Mouse (Mus musculus): ENCODE results near the gene Clgn.

Gene Clgn

DNA sequence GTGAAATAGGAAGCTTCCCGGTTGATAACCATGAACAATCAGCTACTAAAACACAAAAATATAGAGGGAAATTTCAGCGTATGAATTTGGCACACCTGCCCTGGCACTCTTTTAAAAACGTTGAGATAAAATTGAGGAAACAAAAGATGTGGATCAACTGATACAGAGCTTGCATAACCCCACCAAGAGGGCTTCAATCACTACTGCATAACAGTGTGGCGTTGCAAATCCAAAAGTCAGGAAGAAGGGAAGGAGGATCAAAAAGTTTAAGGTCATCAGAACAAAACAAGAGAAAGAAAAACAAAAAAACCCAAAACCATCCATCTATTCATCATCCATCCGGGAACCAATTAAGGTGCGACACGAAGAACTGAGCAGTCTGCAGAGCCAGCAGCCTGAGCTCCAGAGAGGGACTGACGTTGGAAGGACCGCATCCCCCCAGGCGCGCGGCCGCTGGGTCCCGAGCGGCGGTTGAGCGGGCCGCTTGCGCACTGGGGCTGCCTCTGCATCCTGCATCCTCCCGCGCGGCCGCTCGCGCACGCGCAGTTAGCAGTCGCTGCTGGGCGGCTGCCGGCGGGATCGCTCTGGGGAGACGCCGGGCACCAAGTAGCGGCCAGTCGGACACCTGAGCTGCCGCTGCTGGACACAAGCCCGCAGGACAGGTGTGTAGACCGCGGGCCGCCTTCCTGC lies at the start of gene Clgn:
Clgn (plus strand) TSS at position 552 of the 690 bp plus-strand sequence.
- peak; percentile 85 to 90 for DNase-seq

DNA sequence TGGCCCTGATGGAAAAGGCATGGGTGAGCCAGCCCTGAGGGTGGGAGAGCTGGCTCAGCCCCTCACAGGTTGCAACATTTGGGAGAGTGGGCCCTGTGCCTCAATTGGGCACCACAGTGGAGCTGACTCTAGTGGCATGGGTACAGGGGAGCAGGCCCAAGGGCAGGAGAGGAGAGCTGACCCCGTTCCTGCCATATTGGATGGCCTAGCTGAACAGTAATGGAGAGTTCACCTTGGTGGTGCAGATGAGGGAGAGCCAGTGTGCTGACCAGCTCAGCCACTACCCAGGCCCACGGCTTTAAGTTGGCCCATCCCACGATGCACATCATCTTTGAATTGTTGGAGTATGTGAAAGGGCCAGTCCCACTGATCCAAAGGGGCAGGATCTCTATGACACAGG lies 47.6 kb upstream of the Clgn start:
- no peak for DNase-seq

DNA sequence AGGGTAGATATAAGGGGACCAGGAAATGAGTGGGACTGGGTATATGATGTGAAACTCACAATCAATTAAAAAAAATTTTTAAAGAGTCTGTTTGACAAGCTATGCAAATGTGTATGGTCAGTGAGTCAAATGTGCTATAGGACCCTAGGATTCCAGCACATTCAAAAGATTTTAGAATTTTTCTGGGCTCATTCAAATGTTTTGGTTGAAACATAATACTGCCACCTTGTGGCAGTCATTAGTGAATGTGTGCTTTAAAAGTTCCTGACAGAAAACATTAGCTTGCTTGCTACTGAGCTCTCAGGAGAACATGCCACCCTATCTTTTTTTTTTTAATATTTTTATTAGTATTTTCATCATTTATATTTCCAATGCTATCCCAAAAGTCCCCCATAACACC lies 47.0 kb upstream of the Clgn start:
- no peak for DNase-seq

DNA sequence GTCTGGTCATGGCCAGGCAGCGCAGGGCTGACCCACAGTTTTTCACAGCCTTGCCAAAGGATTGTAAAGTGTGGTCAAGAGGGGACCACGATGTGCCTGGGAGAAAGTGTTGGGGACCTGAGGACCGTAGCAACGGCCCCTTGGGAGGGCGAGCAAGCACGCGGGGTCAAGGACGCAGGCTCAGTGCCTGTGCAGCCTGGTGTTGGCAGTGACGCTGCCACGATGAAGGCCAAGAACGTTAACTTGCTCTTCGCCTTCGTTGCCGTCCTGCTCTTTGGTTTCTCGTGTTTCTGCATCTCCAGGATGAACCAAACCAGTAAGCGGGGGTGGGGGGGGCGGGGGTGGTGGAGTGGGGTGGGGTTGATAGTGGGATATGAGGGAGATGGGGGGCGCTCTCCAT lies 41.4 kb upstream of the Clgn start, which contains the start of gene Mgat4d:
Mgat4d (plus strand) TSS at position 209 of the 400 bp plus-strand sequence.
- DNase-seq: no peak

DNA sequence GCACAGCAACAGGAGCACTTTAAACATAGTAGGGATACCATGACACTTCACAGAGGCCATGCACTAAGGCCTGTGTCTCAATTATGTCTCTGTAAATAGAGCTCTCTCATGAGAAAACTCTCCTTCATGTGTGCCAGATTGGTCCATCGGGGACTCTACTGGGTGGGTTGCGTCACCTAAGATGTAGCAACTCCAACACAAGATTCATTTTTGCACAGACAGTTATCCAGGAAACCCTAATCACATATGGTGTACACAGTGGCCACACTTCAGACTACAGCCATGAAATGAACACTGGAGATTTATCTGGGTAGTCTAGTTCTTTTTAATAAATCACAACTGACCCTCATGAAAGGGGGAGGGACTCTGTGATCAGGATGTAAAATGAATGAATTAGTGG lies 38.4 kb upstream of the Clgn start:
- no peak for DNase-seq

DNA sequence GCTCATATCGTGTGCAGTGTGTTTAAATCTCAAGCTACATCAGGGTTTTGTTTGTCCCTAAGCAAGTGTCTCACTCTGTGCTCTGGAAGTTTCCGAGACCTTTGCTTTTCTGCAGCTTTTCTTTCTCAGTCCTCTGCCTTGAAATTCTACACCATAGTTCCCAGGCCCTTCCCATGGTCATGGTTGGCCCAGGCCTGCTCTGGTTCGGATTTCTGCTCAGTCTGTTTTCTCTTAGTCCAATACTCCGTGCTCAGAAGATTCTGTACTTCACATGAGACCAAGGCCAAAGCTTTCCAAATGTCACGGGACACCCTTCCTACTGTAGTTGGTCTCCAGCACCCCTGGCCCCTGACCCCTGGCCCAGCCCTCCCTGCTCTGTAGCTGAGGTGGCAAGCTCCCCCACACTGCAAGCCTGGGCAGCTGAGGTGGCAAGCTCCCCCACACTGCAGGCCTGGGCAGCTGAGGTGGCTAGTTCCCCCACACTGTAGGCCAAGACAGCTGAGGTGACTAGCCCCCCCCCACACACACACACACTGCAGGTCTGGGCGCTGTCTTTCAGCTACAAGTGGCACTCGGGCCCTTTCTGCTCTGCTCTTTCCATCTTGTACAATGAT lies 26.4 kb upstream of the Clgn start:
- DNase-seq: no peak

DNA sequence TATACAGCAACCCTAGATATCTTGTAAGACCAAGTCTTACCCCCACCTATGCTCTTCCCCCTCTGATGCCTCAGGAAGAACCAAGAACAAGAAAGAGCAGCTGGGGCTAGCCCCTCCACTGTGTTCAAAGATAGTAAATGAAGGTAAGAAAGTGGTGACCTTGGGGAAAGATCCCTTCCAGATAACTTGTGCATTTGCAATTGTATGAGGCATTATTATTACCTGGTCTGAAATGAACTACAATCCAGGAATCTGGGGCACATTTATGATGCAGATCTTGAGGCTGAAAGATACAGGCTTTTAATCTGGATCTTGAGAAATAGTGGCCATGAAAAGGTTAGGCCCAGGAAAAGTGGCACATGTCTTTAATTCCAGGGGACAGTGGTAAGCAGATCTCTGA lies 12.4 kb upstream of the Clgn start:
- DNase-seq: no peak

DNA sequence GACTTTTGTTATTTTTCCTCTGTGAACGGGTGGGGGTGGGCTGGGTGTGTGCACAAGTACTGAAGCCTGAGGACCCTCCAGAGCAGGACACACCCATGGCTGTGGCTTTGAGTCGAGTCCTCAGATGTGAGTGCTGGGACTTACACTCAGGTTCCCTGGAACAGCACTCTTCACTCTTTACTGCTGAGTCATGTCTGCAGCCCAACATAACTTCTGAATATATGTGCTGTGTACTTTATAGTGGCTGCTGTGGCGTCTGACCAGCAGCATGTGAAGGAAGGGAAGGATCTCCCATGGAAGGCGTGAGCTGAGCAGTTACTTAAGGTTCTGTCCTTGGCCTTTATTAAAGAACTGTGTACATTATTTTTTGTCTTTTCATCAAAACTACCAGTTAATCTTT lies 9.5 kb upstream of the Clgn start:
- DNase-seq: no peak

DNA sequence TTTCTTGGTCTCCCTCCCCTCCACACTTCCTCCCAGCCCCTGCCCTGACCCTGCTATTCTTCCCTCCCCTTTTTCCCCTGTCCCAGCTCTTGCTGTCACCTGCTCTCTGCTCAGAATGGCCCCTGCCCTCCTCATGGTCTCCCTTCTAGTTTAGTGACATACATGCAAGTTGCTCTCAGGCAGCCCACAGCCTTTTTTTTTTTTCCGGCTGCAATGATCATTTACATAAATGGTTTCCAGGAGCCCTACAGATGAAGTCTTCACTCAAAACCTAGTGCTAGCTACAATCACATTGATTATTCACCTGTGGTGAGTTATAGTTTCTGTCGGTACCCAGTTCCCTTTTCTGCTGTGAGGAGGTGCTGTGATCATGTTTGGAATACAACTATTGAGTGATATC lies 8.7 kb upstream of the Clgn start:
- DNase-seq: no peak

DNA sequence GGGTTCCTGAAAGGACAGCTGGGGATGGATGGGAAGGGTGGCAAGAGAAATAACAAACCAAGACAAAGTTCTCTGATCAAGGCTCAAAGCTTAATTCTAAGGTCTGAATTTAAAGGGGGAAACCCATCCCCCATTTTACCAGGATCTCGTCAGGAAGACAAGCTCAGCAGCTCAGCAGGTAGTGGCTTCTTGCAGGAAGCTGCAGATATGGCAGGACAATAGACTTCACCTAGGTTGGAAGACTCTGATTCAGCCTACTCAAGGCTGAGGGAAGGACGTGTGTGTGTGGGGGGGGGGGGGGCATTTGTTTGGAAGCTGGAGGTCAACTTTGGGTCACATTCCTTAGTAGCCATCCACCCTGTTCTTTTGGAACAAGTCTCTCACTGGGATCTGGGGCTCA lies 6.8 kb upstream of the Clgn start:
- DNase-seq: no peak

DNA sequence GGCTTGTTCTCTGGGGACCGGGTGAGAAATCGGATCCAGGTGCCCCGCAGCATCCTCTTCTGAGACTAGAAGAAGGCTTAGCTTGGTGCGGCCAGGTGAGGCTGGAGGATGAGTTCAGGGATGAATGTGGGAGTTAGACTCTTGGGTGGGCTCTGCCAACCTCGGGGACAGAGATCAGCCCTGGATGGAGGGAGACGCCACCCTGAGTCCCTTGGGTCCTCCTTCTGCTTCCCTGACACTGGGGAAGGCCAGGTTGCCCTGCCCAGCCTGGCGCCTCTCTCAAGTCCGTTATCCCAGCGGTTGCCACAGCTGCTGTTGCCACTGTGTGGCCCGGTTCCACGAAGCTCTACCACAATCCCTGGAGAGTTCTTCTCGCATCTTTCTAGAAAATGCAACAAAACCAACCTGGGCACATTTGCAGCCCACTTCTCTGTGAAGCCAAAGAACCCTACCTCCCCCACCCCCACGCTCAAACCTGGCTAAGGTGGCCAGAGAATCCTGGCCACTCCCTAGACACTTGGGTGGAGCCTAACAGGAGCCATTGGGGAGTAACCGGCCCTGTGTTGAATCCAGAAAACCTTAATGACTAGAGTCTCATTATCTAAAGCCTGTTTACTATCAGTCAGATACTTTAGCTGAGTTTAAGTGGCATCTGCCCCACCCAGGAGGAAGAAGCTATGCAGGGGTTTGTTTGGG lies 487 bp downstream of the Clgn start:
- DNase-seq: no peak

DNA sequence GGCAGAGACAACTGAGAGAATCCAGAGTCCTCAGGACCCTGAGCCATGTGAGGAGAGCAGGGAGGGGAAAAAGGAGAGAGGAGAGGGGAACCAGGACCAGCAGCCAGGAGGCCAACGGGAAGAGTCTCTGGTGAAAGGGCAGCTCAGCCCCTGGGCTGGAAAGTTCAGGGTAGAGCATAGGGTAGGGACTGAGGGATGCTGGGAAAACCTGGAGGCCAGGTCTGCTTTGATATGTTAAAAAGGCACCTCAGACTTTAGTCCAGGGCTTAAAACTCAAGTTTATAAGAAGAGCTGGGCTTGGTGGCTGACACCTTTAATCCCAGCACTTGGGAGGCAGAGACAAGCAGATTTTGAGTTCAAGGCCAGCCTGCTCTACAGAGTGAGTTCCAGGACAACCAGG lies 2.9 kb downstream of the Clgn start:
- DNase-seq: no peak

DNA sequence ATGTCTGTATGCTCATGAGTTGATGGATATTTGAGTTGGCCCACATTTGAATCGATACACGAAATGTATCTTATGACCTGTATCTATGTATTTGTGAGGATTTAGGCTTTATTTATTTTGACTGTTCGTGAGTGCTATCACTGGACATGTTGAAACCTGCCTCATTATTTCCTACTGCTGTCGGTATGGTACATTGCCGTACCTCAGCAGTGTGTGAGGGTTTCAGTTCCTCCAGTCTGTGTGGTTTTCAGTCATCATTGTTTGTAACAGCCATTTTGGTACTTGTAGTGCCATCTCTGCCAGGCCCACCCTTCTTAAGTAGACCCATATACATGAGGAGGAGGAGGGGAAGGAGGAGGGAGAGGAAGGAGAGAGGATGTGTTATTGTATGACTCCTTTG lies 4.7 kb downstream of the Clgn start:
- no peak for DNase-seq

DNA sequence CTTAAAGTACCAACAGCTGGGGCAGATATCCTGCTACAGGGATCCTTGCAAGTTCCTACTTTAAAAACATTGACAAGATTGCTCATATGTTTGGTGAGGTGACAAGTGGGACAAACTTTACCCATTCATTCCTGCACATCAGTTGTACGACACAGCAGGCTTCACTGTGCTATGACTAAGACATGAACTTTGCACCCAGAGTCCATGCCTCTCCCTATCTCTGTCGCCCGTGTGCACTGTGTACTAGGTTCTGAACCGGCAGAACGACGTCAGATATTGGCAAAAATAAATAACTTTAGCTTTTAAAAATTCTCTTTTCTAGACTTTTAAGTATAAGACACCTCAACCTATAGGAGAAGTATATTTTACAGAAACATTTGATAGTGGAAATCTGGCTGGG lies 7.0 kb downstream of the Clgn start:
- DNase-seq: no peak

DNA sequence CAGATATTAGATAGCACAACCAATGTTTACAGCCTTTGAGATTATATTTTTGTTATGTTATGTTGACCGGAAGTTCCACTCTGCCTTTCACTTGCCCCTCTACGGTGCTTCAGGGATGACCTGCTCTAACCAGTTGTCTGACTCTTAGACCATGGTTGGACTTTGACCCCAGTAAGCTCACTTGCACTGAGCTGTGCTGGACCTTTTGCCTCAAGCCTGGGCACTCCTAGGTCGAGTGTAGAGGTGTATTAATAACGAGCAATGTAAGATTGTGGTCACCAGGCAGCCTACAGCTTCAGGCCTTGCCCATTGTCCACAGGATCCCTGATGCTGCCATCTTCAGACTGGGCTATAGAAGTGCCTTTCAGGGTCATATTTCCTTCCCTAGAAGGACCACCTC lies 8.1 kb downstream of the Clgn start:
- no peak for DNase-seq

DNA sequence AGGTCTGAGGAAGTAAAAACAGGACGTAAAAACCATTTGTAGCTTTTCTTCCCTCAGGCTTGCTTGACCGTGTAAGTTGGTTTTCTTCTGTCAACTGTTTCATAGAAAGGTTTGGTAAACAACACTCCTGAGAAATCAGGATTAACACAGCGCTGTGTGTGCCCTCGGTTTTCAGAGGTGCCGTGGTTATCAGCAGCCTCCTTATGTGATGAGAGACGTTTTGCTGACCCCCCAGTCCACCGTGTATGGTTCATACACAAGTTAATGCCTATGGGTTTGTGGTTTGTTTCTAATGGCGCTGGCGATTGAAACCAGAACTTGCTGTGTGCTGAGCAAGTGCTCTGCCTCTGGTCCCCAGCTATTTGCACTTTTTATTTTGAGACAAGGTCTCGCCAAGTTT lies 15.9 kb downstream of the Clgn start:
- DNase-seq: no peak

DNA sequence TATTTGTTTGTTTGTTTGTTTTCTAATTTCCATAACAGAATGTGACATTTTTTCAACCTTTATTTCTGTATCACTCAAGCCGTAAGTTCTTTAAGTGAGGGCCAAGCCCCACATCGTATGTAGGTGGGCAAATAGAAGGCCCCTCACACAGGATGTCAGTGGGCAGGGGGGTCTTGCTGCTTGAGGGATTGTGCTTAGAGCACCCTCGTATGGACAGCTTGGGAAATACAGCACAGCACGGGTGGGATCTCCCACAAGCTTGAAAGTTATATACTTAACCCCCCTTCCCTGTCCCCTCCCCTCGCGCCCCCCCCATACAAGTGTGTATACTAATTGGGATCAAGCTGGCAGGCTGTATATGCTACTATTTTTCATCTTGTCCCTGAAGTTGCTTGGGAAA lies 17.2 kb downstream of the Clgn start:
- peak in 1 of 2 experiments; percentile 12 for DNase-seq

DNA sequence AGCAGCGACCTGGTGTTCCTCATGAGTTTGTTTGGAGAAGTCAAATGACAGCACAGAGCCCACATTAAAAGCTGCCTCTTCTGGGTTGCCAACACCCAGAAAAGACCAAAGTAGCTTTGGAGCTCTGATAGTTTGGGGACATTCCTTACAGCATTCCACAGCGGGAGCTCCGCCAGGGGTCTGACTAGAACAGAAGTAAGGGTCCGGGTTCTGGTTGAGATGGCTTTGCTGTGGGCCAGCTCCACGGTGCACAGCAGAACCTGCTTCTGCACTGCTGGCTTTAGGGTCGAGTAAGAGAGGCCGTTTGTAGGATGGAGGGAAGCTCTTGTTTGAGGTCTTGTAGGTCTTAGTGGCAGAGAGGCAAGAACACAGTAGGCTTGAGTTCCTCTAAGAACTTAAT lies 18.8 kb downstream of the Clgn start:
- no peak for DNase-seq

DNA sequence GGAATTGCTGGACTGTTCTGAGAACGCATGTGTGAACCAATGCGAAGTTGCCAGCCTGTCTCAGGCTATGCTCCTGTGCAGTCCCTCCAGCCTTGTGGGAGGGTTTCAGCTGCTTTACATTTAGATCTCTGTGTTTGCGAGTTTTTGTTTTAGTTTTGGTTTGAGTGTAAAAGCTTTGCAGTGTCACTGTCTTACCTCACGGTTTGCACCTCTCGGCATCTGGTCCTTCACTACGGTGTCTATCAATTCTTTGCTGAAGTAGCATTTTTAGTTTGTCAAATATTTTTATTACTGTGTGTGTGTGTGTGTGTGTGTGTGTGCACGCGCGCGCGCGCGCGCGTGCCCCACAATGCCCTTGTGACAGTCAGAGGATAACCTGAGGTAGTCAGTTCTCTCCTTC lies 27.2 kb downstream of the Clgn start:
- no peak for DNase-seq

DNA sequence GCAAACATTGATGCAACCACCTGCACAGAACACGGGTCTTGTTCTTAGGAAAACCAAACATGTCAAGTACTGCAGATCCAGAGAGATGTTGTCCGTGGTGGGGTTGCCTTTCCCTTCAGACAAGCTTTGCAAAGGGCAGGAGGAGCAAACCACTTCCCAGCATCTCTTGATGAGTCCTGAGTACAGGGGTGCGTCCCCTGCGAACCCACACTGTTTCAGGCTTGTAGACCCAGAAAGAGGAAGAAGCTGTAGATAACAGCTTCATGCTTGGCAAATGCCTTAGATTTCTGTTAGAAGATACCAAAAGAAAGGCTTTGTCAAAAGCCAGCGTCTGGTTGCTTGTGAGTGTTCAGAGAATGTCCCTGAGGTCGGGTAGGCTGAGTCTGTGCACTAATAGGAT lies 28.3 kb downstream of the Clgn start:
- DNase-seq: no peak

DNA sequence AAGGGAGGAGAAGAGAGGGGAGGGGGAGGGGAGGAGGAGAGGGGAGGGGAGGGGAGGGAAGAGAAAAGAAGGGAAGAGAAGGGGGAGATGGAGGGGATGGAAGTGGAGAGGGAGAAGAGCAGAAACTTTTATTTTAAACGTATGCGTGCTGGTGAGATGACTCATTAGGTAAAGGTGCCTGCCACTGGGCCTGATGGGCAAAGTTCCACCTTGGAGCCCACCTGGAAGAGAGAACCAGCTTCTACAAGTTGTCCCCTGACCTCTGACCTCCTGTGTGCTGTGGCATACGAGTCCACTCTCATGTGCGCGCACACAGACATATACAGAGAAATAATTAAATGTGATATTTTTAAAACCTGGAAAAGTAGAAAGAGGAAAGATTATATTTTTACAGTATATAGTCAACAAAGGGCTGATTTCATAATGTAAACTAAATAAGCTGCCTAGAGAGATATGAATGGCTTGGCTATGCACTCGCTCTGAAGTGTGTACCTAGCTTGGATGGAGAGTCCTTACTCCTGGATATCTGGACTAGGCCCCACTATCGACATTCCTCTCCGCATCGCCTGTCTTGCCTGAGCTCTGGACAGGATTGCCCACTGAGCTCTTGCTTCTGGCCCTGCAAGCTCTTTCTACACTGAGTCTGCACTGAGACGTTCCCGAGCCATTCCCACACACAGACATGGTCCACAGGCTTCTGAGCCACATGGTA lies 29.3 kb downstream of the Clgn start:
- no peak for DNase-seq

DNA sequence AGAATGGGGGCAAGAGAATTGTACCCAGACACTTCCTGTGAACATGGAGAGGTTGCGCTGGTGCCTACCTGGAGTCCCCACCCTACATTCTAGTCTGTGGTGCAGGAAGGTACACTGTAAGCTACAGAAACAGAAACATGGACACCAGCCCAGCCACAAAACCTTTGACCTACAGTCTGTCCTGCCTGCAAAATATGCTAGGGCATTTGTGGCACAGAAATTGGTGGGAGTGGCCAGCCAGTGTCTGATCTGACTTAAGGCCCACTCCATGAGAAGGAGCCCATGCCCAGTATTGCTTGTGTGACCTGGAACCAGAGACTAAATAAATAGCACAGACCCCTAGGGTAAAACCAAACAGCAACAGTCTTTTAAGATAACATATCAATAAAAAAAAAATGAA lies 31.7 kb downstream of the Clgn start:
- no peak for DNase-seq

DNA sequence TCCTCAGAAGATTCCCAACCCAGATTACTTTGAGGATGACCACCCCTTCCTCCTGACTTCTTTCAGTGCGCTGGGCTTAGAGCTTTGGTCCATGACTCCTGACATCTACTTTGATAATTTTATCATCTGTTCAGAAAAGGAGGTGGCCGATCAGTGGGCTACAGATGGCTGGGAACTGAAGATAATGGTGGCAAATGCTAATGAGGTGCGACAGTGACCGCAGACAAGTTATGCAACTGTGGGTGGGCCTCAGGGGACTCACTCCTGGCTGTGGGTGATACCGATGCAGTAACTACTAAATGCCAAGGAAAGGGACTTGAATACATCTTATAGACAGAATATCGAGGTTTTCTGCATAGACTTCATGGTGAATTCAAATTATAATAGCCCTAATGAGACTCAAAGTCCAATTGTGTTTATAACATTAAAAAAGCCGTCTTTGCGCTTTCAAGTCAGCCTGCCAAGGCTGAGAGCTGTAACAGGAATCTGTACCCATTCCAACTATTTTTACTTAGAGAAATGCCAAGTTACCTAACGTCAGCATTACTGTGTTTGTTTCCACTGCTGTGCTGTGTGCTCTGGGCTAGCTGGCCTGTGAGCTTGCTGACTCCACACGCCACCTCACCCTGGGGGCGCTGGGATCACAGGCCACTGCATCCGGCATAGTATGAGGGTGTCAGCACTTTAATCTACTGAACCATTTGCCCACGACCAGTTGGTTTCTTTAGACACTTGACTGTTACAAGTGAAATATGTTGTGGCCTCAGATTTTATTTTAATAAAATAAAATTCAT lies 33.6 kb downstream of the Clgn start:
- no peak for DNase-seq

All from cerebellum, postnatal 25 days (tissue).